Mouse (Mus musculus) right cerebral cortex, adult 18-20 months (tissue): ENCODE results near the gene Srrm3.

ENCODE experiments used
- DNase-seq: peaks from one replicate; pipeline ENCODE4 v3.0.0; 2022; ENCODE audit warnings: mixed read lengths

Srrm3 gene

DNA sequence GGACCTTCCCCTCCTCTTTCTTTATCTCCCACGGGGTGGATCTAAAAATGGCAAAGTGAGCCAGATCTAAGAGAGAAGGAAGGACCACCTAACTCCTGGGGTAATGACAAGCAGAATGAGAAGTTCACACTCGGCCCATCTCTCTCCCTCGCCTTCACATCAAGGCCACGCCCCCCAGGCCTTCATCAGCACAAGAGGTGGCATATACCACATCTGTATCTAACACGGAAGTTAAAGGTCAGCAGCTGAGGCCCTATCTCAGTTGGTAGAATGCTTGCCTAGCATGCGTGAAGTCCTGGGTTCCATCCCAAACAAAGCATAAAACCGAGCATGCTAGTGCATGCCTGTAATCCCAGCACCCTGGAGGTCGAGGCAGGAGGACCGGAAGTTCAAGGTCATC is 67.1 kb downstream of the Srrm3 start:
- DNase-seq, result no peak

DNA sequence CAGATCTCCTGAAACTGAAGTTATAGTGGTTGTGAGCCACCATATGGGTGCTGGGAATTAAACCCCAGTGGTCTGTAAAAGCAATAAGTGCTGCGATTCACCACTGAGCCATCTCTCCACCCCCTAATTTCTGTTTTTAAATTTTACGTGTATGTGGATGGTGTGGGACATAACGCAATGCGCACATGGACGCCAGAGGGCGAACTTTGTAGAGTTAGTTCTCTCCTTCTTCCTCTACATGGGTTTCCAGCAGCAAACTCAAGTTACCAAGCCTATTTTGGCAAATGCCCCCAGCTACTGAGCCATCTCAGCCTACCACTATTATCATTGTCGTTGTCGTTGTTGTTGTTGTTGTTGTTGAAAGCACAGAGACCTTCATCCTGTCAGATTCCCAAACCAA is 70.5 kb downstream of the Srrm3 start:
- peak; percentile 59 for DNase-seq

GRCm38 (mm10) chr5:135877831-135878231 is 71.1 kb downstream of the Srrm3 start:
- peak; percentile 59 for DNase-seq

DNA sequence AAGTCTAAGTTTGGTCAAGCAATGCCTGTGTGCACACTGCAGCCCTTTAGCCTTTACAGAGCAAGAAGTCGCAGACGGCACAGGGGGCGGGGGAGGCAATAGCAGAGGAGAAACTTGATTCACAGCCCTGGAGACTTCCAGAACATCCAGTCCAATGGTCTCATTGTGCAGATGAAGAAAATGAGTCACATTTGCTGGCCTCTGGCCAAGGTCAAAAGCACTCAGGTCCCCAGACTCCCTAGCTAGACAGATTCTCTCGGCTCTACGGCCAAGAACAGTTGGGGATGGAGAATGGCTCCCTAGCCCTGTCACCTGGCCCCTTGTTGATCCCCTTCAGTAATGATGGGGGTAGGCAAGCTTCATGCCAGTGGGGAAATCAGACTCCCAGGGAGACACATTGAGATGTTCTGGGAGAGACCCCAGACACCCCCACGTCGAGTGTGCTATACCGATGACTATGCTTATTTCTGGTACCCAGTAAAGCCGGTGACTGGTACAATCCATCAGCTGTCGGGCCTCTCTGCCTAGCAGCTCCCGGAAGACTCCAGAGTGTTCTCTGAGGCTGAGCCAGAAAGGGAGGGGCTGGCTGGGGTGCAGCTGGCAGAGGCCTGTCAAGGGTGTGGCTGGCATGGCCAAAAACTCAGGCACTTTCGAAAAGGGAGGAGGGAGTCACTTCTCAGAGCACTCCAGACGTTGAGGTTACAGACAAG is 72.9 kb downstream of the Srrm3 start:
- DNase-seq, result peak; percentile 51

GRCm38 (mm10) chr5:135884641-135885040 is 78.0 kb downstream of the Srrm3 start:
- DNase-seq, result no peak

- DNase-seq, result no peak
Measured at GRCm38 (mm10) chr5:135887675-135888102, 81.0 kb downstream of the Srrm3 start, which contains the start of gene Hspb1. Gene Hspb1 (plus strand): TSS chr5:135887919.

- DNase-seq, result no peak
Measured at GRCm38 (mm10) chr5:135888405-135889215, 81.9 kb downstream of the Srrm3 start.

DNA sequence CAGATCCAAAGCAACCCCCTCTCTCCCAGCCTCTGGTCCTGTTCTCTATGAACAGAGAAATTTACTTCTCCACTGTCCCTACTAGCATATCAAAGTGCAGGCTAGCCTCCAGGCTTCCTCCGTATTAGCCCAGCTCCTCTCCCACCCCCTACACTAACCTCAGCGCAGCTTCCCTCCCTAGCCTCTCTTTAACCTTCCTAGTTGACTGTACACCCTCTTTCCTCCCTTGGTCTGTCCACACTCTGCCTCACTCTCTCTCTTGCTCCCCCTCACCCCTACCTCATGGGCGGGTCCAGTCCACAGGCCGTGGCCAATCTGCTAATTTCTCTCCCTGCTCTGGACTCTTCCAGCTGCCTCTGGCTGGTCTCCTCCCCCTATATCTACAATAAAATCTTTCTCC is 83.6 kb downstream of the Srrm3 start:
- no peak for DNase-seq

GRCm38 (mm10) chr5:135890920-135891319 is 84.2 kb downstream of the Srrm3 start:
- DNase-seq, result no peak

DNA sequence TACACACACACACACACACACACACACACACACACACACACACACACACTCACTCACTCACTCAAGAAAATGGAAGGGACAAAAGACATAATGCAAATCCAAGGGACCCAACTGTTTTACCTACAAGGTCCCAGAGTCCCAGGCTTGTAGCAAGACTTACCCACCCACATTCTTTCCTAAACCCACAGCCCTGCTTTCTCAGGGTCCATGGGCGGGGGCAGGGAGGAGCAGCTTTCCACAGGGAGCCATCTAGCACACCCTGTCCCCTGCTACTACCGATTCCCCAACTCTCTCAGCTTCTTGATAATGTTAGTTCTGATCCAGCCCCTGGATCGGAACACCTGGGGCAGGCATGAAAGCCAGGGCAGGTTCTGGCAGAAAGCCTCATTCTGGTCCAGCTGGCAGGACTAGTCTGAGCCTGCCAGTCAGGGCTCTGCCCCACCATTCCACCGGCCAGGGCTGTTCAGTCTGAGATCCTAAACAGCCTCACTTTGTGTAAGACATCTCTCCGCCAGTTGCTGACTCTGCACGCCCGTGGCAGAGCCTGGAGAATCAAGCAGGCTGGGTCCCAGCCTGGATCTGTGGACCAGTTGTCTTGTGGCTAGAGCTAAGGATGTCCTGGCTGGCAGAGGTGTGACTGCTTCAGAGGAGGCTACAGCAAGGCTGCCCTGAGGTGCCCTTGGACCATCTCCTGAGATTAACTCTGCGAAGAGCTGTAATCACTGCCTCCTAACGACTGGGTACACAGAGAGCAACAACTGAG is 86.1 kb downstream of the Srrm3 start:
- DNase-seq, result no peak

- DNase-seq, result no peak
Measured at GRCm38 (mm10) chr5:135894958-135895357, 88.3 kb downstream of the Srrm3 start.

- no peak for DNase-seq
Measured at GRCm38 (mm10) chr5:135898028-135898427, 91.3 kb downstream of the Srrm3 start.

DNA sequence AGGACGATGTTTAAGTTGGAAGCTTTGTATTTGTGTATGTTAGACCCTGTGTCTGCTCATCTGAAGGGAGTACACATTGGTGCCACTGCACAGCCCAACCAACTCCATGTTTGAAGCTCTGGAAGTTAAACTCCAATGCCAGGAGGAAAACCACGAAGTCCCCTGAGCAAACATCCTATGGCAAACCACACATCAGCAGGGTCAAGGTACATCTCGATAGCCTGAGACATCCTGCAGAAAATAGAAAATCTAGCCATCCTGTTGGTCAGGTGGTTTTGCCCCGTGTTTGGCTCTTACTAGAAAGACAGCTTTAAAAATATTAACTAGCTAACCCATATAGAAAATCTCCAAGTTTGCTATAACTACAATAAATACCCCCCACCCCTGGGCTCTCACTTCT is 92.3 kb downstream of the Srrm3 start:
- no peak for DNase-seq

DNA sequence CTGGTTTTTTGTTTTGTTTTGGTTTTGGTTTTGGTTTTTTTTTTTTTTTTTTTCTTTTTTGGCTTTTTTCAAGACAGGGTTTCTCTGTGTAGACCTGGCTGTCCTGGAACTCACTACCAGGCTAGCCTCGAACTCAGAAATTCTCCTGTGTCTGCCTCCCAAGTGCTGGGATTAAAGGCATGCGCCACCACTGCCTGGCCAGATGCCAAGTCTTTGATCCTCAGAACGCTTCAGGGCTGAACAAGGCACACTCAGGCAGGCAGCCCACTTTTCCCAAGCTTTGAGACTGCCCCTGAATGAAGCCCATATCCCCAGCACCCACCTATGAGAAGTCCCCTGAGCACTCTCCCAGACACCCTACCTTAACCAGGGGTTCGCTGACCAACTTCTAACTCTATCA is 93.1 kb downstream of the Srrm3 start:
- DNase-seq, result no peak

- DNase-seq, result no peak
Measured at GRCm38 (mm10) chr5:135900701-135901100, 94.0 kb downstream of the Srrm3 start.

- DNase-seq, result no peak
Measured at GRCm38 (mm10) chr5:135901354-135902095, 94.8 kb downstream of the Srrm3 start.

GRCm38 (mm10) chr5:135903058-135903457 is 96.4 kb downstream of the Srrm3 start:
- DNase-seq, result no peak

DNA sequence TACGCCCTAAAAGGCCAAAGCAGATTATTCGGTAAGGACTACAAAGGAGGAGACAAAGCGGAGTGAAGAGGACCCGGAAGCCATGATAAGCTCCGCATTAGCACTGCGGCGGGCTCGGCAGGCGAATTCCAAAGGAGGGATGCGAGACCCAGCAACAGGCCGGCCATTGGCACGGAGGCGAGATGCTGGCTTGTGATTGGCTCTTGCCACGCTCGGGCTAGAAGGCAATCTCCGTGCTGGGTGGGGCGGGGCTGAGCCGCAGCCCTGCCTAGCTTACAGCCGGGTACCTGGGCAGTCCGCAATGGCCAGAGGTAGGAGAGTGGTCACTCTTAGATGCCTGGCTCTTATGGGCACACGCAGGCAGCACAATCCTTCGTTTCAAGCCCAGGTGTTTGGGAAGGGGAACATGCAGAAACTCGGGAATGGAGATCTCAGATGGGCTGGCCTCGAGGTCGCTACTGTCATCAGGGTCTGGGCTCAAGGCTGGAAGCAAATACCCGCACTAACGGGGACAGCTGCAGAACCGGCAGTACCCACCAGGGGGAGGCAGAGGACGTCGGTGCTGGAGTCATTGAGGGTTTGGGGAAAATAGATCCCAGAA is 97.0 kb downstream of the Srrm3 start:
- peak; percentile 94 for DNase-seq

GRCm38 (mm10) chr5:135904259-135904658 is 97.6 kb downstream of the Srrm3 start:
- no peak for DNase-seq

DNA sequence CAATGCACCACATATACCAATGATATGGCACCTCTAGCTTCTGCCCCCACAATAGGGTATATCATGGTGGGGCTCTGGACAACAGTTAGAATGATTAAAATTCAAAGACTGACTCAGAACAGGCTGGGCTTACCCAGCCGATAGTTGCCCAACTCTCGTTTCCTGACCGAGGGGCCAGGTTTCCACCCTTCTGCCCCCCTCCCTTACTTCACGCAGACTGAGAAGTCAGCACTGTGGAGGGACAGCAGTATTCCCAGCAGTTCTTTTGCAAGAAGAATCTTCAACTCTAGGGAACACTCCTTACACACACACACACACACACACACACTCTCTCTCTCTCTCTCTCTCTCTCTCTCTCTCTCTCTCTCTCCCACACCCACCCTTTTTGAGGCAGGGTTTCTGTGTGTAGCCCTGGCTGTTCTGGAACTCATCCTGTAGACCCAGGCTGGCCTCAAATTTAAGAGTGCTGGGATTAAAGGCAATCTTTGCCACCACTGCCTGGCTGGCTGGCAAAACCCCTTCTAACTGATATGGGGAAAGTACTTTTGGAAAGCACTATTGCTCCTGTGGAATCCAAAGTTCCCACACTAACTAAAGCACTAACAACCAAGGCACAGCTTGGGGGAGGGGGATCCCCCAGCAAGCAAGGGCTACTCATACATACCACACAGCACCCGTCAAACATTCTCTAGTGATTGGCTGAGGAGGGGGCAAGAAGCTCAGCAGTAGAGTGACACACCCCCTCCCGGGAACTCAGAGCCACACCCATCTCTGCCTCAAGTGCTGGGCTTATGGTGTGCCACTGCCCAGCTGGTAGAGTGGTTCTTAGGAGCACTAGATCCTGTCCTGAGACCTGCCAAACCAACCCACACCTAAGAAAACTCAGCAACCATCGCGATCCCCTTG is 98.9 kb downstream of the Srrm3 start:
- no peak for DNase-seq

- DNase-seq, result no peak
Measured at GRCm38 (mm10) chr5:135906846-135907245, 100.2 kb downstream of the Srrm3 start.
